ENCODE assay signal across 28 mouse cellular contexts in genomic region chr10:114186287-114186686, GRCm38 (mm10).
"Had no signal": no experiment of that assay in that cellular context is flagged by ENCODE, and none has a peak within 500 bp of the region (broad histone marks: within the 10 kb centered on the region; RNA-seq: fewer than 3 reads in every experiment).

No protein-coding gene starts in this region.

- H3K4me3 ChIP-seq: embryonic facial prominence, embryonic 10.5 days; embryonic facial prominence, embryonic 12.5 days; embryonic facial prominence, embryonic 13.5 days; embryonic facial prominence, embryonic 15.5 days; erythroblast, embryonic 14.5 days; forebrain, embryonic 10.5 days; forebrain, embryonic 12.5 days; forebrain, embryonic 13.5 days; forebrain, embryonic 15.5 days; gastrocnemius, adult 2 months had no signal

- H3K36me3 ChIP-seq: embryonic facial prominence, embryonic 10.5 days; embryonic facial prominence, embryonic 12.5 days; embryonic facial prominence, embryonic 13.5 days; embryonic facial prominence, embryonic 15.5 days; forebrain, embryonic 10.5 days; forebrain, embryonic 12.5 days; forebrain, embryonic 15.5 days had no signal

- H3K4me1 ChIP-seq: embryonic facial prominence, embryonic 10.5 days; embryonic facial prominence, embryonic 12.5 days; embryonic facial prominence, embryonic 13.5 days; embryonic facial prominence, embryonic 15.5 days; forebrain, embryonic 10.5 days; forebrain, embryonic 12.5 days; forebrain, embryonic 13.5 days; forebrain, embryonic 15.5 days had no signal

- ATAC-seq: forebrain, embryonic 13.5 days; forebrain, embryonic 14.5 days; forebrain, embryonic 15.5 days; forebrain, embryonic 16.5 days; forebrain, postnatal 0 days had no signal

- H3K9me3 ChIP-seq: embryonic facial prominence, embryonic 10.5 days; embryonic facial prominence, embryonic 12.5 days; embryonic facial prominence, embryonic 13.5 days; embryonic facial prominence, embryonic 15.5 days; forebrain, embryonic 10.5 days; forebrain, embryonic 12.5 days; forebrain, embryonic 13.5 days; forebrain, embryonic 15.5 days had no signal

- DNase-seq: cerebellum, adult 18-20 months; cerebellum, adult 2 months; cerebellum, adult 8-10 months; cerebellum, adult 9-10 months; cerebellum, adult 9-11 months; cerebellum, postnatal 10 days; cerebellum, postnatal 14 days; cerebellum, postnatal 25 days; cerebellum, postnatal 36 days; embryo, embryonic 11 days; forebrain, postnatal 0 days; gastrocnemius, adult 2 months; gastrocnemius, postnatal 10 days; gastrocnemius, postnatal 14 days; gastrocnemius, postnatal 25 days; gastrocnemius, postnatal 36 days; heart, adult 11 months had no signal

- H3K27ac ChIP-seq: embryonic facial prominence, embryonic 10.5 days; embryonic facial prominence, embryonic 12.5 days; embryonic facial prominence, embryonic 13.5 days; embryonic facial prominence, embryonic 15.5 days; forebrain, embryonic 10.5 days; forebrain, embryonic 12.5 days; forebrain, embryonic 13.5 days; forebrain, embryonic 15.5 days; gastrocnemius, adult 2 months had no signal

- H3K9ac ChIP-seq: embryonic facial prominence, embryonic 12.5 days; embryonic facial prominence, embryonic 13.5 days; embryonic facial prominence, embryonic 15.5 days; forebrain, embryonic 12.5 days; forebrain, embryonic 13.5 days; forebrain, embryonic 15.5 days; forebrain, postnatal 0 days had no signal

- H3K4me2 ChIP-seq: embryonic facial prominence, embryonic 12.5 days; embryonic facial prominence, embryonic 13.5 days; embryonic facial prominence, embryonic 15.5 days; forebrain, embryonic 12.5 days; forebrain, embryonic 13.5 days; forebrain, embryonic 15.5 days had no signal

- H3K27me3 ChIP-seq: embryonic facial prominence, embryonic 12.5 days; embryonic facial prominence, embryonic 13.5 days; embryonic facial prominence, embryonic 15.5 days; forebrain, embryonic 12.5 days; forebrain, embryonic 13.5 days; forebrain, embryonic 15.5 days had no signal
